Mouse (Mus musculus) ES-E14 (cell line): Measurements from ENCODE around the gene Fut11.

ENCODE experiments used
- CHD2 ChIP-seq: IDR thresholded peaks from 2 replicates; pipeline ENCODE4 v1.6.1; 2014; ENCODE audit warnings: mild to moderate bottlenecking, low read depth, low read length, inconsistent platforms
- MAFK ChIP-seq: IDR thresholded peaks from 2 replicates; pipeline ENCODE4 v1.6.1; 2014; ENCODE audit warnings: mild to moderate bottlenecking, low read depth, low read length, inconsistent platforms; ENCODE audit not compliant: insufficient read depth
- ZNF384 ChIP-seq: IDR thresholded peaks from 2 replicates; pipeline ENCODE4 v1.6.1; 2012; ENCODE audit warnings: low read depth, low read length, inconsistent platforms

DNA sequence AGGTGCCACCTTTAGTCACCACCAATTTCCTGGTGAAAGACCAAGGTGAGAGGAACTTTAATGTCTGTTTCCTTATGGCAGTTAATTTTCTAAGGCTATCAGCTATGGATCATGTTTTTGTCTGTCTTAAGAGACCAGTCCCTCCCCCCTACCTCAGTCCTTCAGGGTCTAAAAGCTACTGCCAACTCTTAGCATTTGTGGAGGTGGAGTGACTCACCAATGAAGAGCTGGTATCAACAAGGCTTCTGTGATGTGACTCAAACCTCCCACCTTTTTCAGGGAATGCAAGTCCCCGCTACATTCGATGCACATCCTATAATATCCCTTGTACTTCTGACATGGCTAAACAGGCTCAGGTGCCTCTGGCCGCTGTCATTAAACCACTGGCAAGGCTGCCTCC is 8.2 kb upstream of the Fut11 start:
- TF ChIP-seq CHD2 = no peak
- TF ChIP-seq MAFK = no peak
- TF ChIP-seq ZNF384 = no peak
